Mouse (Mus musculus): ENCODE measurements around the gene Rap1b. TPM values are rescaled to one million over a fixed set of nuclear protein-coding genes. Genes with fewer than 3 reads are reported as not detected.

Rap1b gene
- polyA plus RNA-seq, 1 experiment = 48.8 TPM

GRCm38 (mm10) chr10:117765116-117765894 is 80.5 kb downstream of the Rap1b start:
- DNase-seq = no peak
- H3K27ac ChIP-seq (ENCODE audit: insufficient read depth, low read length) = no peak overlapping the region
- no peaks in the 10 kb centered on the region for H3K4me1 ChIP-seq (ENCODE audit: control insufficient read depth, insufficient read depth, low read length)
- no peak overlapping the region for H3K4me3 ChIP-seq (replicated peaks; ENCODE audit: insufficient read depth, low read depth, low read length)
- TF ChIP-seq CTCF (IDR thresholded peaks at IDR 0.05; ENCODE audit: borderline replicate concordance, insufficient read depth, low read depth, low read length) = no peak
- TF ChIP-seq POLR2A (IDR thresholded peaks at IDR 0.05; ENCODE audit: borderline replicate concordance, insufficient read depth, low read length) = no peak
- no peaks in the 10 kb centered on the region for H3K27me3 ChIP-seq (ENCODE audit: control insufficient read depth, insufficient read depth, low read length)
- WGBS = 94% methylated on average over 11 of the region's 11 CpGs

- no peak for DNase-seq
- Histone ChIP-seq H3K27me3 (ENCODE audit: control insufficient read depth, insufficient read depth, low read length) (no peaks in the 10 kb centered on the region), H3K4me1 (ENCODE audit: control insufficient read depth, insufficient read depth, low read length) (no peaks in the 10 kb centered on the region), H3K27ac (ENCODE audit: insufficient read depth, low read length) (no peak overlapping the region), H3K4me3 (replicated peaks; ENCODE audit: insufficient read depth, low read depth, low read length) (no peak overlapping the region)
- WGBS = 87% methylated on average over 6 of the region's 6 CpGs
- TF ChIP-seq CTCF (IDR thresholded peaks at IDR 0.05; ENCODE audit: borderline replicate concordance, insufficient read depth, low read depth, low read length) = no peak
These were observed 81.2 kb downstream of the Rap1b start for GRCm38 (mm10) chr10:117764598-117764997.

Other genes with a start within 250 kb of the Rap1b start
- 9.5 and 13.6 TPM in 2 replicates for gene Cpm, start 216.5 kb downstream of the Rap1b start, polyA plus RNA-seq (2012; rRNA removed)
- gene Mdm2, start 135.3 kb downstream of the Rap1b start, polyA plus RNA-seq (2012; rRNA removed) = 60.7 and 67.6 TPM in 2 replicates
- 27.7 and 27.8 TPM in 2 replicates for gene Slc35e3, start 99.7 kb downstream of the Rap1b start, polyA plus RNA-seq (2012; rRNA removed)
- gene Nup107, start 53.3 kb downstream of the Rap1b start, polyA plus RNA-seq (2012; rRNA removed) = 15.0 and 16.0 TPM in 2 replicates

All from cerebellum, adult 2 months (tissue).